Mouse (Mus musculus) heart, embryonic 14.5 days (tissue): ENCODE data around the gene Kcnk7. TPM values are rescaled to one million over a fixed set of nuclear protein-coding genes. Genes with fewer than 3 reads are reported as not detected.
A peak's percentile ranks its signal among the peaks of the same experiment; 100 is the strongest.

Experiments used
- ATAC-seq: fragments of 200-750 bp; cut with Nextera tagmentation; 2 replicates; pipeline ENCODE4 v1.8.0; 2017; ENCODE audit warnings: low read depth, moderate TSS enrichment; ENCODE audit not compliant: insufficient number of reproducible peaks, insufficient read depth, low FRiP score
- H3K27ac ChIP-seq, 2 experiments: fragments of 200-500 bp in 1 of 2; fragments of 300-500 bp in 1 of 2; sonication (generic) in 1 of 2; replicated peaks in 1 of 2; 2 replicates each; pipeline ENCODE4 v1.5.1; 2012 to 2014; ENCODE audit warnings: low read depth in 2 of 2, low read length in 2 of 2, control low read depth in 1 of 2, mild to moderate bottlenecking in 1 of 2, mixed read lengths in 1 of 2; ENCODE audit not compliant: control insufficient read depth in 1 of 2, insufficient read depth in 1 of 2
- H3K27me3 ChIP-seq: fragments of 300-500 bp; sonication (generic); 2 replicates; pipeline ENCODE4 v1.6.1; 2014; ENCODE audit warnings: mild to moderate bottlenecking, low read length, control low read depth; ENCODE audit not compliant: control insufficient read depth, insufficient read depth
- H3K36me3 ChIP-seq: fragments of 300-500 bp; sonication (generic); 2 replicates; pipeline ENCODE4 v1.6.1; 2014; ENCODE audit warnings: mild to moderate bottlenecking, control low read depth, low read length, mixed read lengths; ENCODE audit not compliant: control insufficient read depth, insufficient read depth
- H3K4me1 ChIP-seq, 2 experiments: fragments of 200-500 bp in 1 of 2; fragments of 300-500 bp in 1 of 2; sonication (generic) in 1 of 2; 2 replicates each; pipeline ENCODE4 v1.6.1; 2012 to 2014; ENCODE audit warnings: low read length in 2 of 2, control low read depth in 1 of 2, mixed read lengths in 1 of 2; ENCODE audit not compliant: control insufficient read depth in 2 of 2, insufficient read depth in 2 of 2
- H3K4me2 ChIP-seq: fragments of 300-500 bp; sonication (generic); 2 replicates; pipeline ENCODE4 v1.6.1; 2014; ENCODE audit warnings: mild to moderate bottlenecking, low read length
- H3K4me3 ChIP-seq, 2 experiments: fragments of 200-500 bp in 1 of 2; fragments of 300-500 bp in 1 of 2; sonication (generic) in 1 of 2; 2 replicates each; pipeline ENCODE4 v1.5.1; 2012 to 2014; ENCODE audit warnings: low read length in 2 of 2, mild to moderate bottlenecking in 2 of 2, control low read depth in 1 of 2, low read depth in 1 of 2, moderate library complexity in 1 of 2; ENCODE audit not compliant: control insufficient read depth in 1 of 2, insufficient read depth in 1 of 2
- H3K9ac ChIP-seq: fragments of 300-500 bp; sonication (generic); 2 replicates; pipeline ENCODE4 v1.6.1; 2014; ENCODE audit warnings: mild to moderate bottlenecking, low read length
- H3K9me3 ChIP-seq: fragments of 300-500 bp; sonication (generic); 2 replicates; pipeline ENCODE4 v1.6.1; 2016; ENCODE audit warnings: low read length, control low read depth; ENCODE audit not compliant: control insufficient read depth
- WGBS: fragments of 180-500 bp; shearing (Covaris S2); extraction: QIAGEN DNeasy Blood & Tissue Kit; methylation state at CpG from one replicate; pipeline ENCODE4 v1.1.7; 2014; 5-methylcytosine and 5-hydroxymethylcytosine counted together
- polyA plus RNA-seq: library from polyadenylated mRNA; unstranded; fragments of >200 nt; fragmentation: Nextera tagmentation; extraction: Ambion mirVana; gene quantifications from 2 replicates; pipeline ENCODE4 v1.2.1, GENCODE M21; 2014

Kcnk7 gene
- polyA plus RNA-seq, 1 experiment from 2014 or later: 0.26 TPM

- Histone ChIP-seq H3K9me3 (no peaks in the 10 kb centered on the region), H3K27me3 (no peaks in the 10 kb centered on the region), H3K4me1 (peaks cover 8 to 31% of the 10 kb centered on the region in 2 experiments; a peak in 3 of 4 replicates), H3K4me3 (no peak overlapping the region), H3K36me3 (peaks cover 83% of the 10 kb centered on the region), H3K27ac (no peak overlapping the region), H3K9ac (no peak overlapping the region), H3K4me2 (no peak overlapping the region)
- ATAC-seq: no peak
- WGBS: 87% methylated on average over 6 of the region's 6 CpGs
Measured at GRCm38 (mm10) chr19:5721233-5721632, 17.1 kb downstream of the Kcnk7 start.

- H3K4me1 ChIP-seq: peaks cover 17 to 33% of the 10 kb centered on the region in 2 experiments; a peak in 3 of 4 replicates
Measured at GRCm38 (mm10) chr19:5722848-5723425, 18.8 kb downstream of the Kcnk7 start.

GRCm38 (mm10) chr19:5723934-5724548 lies 19.9 kb downstream of the Kcnk7 start:
- Histone ChIP-seq H3K9ac (peak overlapping the region; percentile 98), H3K36me3 (peaks cover 58% of the 10 kb centered on the region), H3K4me3 (peak overlapping the region; percentile 84 to 96), H3K4me1 (peaks cover 24 to 43% of the 10 kb centered on the region in 2 experiments), H3K27ac (peak overlapping the region; percentile 97 to 98), H3K9me3 (no peaks in the 10 kb centered on the region), H3K27me3 (no peaks in the 10 kb centered on the region), H3K4me2 (peak overlapping the region; percentile 87)
- ATAC-seq: no peak
- WGBS: 25% methylated on average over 4 of the region's 4 CpGs

More at GRCm38 (mm10) chr19:5722848-5723425, 18.8 kb downstream of the Kcnk7 start:
- 87% methylated on average over 7 of the region's 7 CpGs for whole genome bisulfite sequencing
- Histone ChIP-seq H3K4me3 (no peak overlapping the region), H3K27ac (no peak overlapping the region), H3K9ac (0 out of 2 replicates have a peak overlapping the region, but pooled peaks have one; percentile 16), H3K36me3 (peaks cover 66% of the 10 kb centered on the region), H3K4me2 (no peak overlapping the region), H3K9me3 (no peaks in the 10 kb centered on the region), H3K27me3 (no peaks in the 10 kb centered on the region)
- ATAC-seq: no peak

GRCm38 (mm10) chr19:5724549-5724941 lies 20.4 kb downstream of the Kcnk7 start:
- peaks cover 53% of the 10 kb centered on the region for H3K36me3 ChIP-seq
- H3K4me3 ChIP-seq: peak overlapping the region; percentile 84 to 96
- peak overlapping the region; percentile 97 to 98 for H3K27ac ChIP-seq
- 13% methylated on average over 7 of the region's 7 CpGs for WGBS
- H3K4me2 ChIP-seq: peak overlapping the region; percentile 87
- H3K27me3 ChIP-seq: no peaks in the 10 kb centered on the region
- H3K4me1 ChIP-seq: peaks cover 24 to 43% of the 10 kb centered on the region in 2 experiments
- no peaks in the 10 kb centered on the region for H3K9me3 ChIP-seq
- peak overlapping the region; percentile 98 for H3K9ac ChIP-seq
- peak; percentile 5; the same call in 1 of the 2 replicates for ATAC-seq

GRCm38 (mm10) chr19:5725029-5725707 lies 21.0 kb downstream of the Kcnk7 start:
- H3K9ac ChIP-seq: peak overlapping the region; percentile 98
- H3K27ac ChIP-seq: peak overlapping the region; percentile 97 to 98
- peak overlapping the region; percentile 87 for H3K4me2 ChIP-seq
- peak; percentile 75 for ATAC-seq
- H3K27me3 ChIP-seq: no peaks in the 10 kb centered on the region
- H3K36me3 ChIP-seq: peaks cover 51% of the 10 kb centered on the region
- H3K4me3 ChIP-seq: peak overlapping the region; percentile 84 to 96
- WGBS: 20% methylated on average over 12 of the region's 12 CpGs
- peaks cover 27 to 47% of the 10 kb centered on the region in 2 experiments for H3K4me1 ChIP-seq
- H3K9me3 ChIP-seq: no peaks in the 10 kb centered on the region

GRCm38 (mm10) chr19:5725767-5726515 lies 21.8 kb downstream of the Kcnk7 start, which contains the start of gene Ehbp1l1:
Ehbp1l1 (minus strand) TSS chr19:5726317.
- peak within 1 kb of the TSS; percentile 97 to 98 for H3K27ac ChIP-seq
- peaks cover 48% of the 10 kb centered on the region for H3K36me3 ChIP-seq
- peak within 1 kb of the TSS; percentile 87 for H3K4me2 ChIP-seq
- H3K4me3 ChIP-seq: peak within 1 kb of the TSS; percentile 84 to 96
- peak within 1 kb of the TSS; percentile 98 for H3K9ac ChIP-seq
- WGBS: 1% methylated on average over 49 of the region's 49 CpGs
- H3K9me3 ChIP-seq: no peaks in the 10 kb centered on the region
- H3K27me3 ChIP-seq: no peaks in the 10 kb centered on the region
- peak; percentile 18; the same call in 1 of the 2 replicates for ATAC-seq
- peaks cover 29 to 51% of the 10 kb centered on the region in 2 experiments for H3K4me1 ChIP-seq
